In the genomic region with DNA sequence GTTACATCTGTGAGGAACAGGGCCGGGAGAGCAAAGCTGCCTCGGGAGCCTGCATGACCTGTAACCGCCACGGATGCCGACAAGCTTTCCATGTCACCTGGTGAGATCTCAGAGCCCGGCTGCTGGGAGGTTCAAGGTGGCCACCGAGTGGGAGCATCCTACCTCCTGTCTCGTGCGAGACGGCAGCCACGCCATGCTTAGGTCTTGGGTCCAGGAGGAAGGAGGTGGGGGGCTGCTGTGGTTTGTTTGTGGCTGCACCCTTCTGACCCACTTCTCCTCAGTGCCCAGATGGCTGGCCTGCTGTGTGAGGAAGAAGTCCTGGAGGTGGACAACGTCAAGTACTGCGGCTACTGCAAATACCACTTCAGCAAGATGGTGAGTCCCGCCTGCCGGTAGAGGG, we compare ENCODE assay signal across 20 mouse cellular contexts. TPM values are rescaled to one million over a fixed set of nuclear protein-coding genes. Genes with fewer than 3 reads are reported as not detected.
DNase-seq lines count a peak whose midpoint lies in the region; ATAC-seq lines count a peak whose summit lies in the region.
"Had no signal": no experiment of that assay in that cellular context is flagged by ENCODE, and none has a peak within 500 bp of the region (broad histone marks: within the 10 kb centered on the region; RNA-seq: fewer than 3 reads in every experiment).

No protein-coding gene starts in this region.

- 0 out of 2 replicates have a peak overlapping the region, but pooled peaks have one; percentile 10 for H3K9ac ChIP-seq in midbrain, embryonic 16.5 days (ENCODE audit: low read depth, low read length)
- no peak overlapping the region for H3K9ac ChIP-seq in midbrain, embryonic 15.5 days
- H3K9ac ChIP-seq: embryonic facial prominence, embryonic 13.5 days; forebrain, embryonic 15.5 days; heart, embryonic 12.5 days; hindbrain, embryonic 13.5 days had no signal

- H3K27ac ChIP-seq in midbrain, embryonic 16.5 days (ENCODE audit: low read length), result no peak overlapping the region
- no peak overlapping the region for H3K27ac ChIP-seq in midbrain, embryonic 15.5 days
- H3K27ac ChIP-seq: embryonic facial prominence, embryonic 13.5 days; forebrain, embryonic 15.5 days; hindbrain, embryonic 13.5 days; hindbrain, postnatal 0 days had no signal

- no peak for ATAC-seq in midbrain, embryonic 16.5 days
- ATAC-seq in midbrain, embryonic 15.5 days (replicated peaks), result no peak
- no peak for ATAC-seq in frontal cortex, adult (ENCODE audit: low TSS enrichment)
- ATAC-seq: CD4-positive, CD25-positive, alpha-beta regulatory T cell, adult 4 months; forebrain, embryonic 15.5 days; hindbrain, postnatal 0 days had no signal

- peak; percentile 43 for DNase-seq in cerebellum, adult 11-12 months
- no peak for DNase-seq in cerebellum, postnatal 10 days
- DNase-seq in heart, adult 11 months, result peak; percentile 89
- DNase-seq in heart, adult 8-10 months (ENCODE audit: low spot score), result no peak
- DNase-seq: adrenal gland, adult 8-10 months; adrenal gland, postnatal 36 days; B cell, adult 2 months; cerebellum, adult 8-10 months; gastrocnemius, postnatal 25 days; heart, adult 18-20 months; kidney, adult 11 months had no signal

- no peak overlapping the region for H3K4me3 ChIP-seq in midbrain, embryonic 16.5 days (ENCODE audit: low read depth, low read length)
- no peak overlapping the region for H3K4me3 ChIP-seq in midbrain, embryonic 15.5 days
- H3K4me3 ChIP-seq: embryonic facial prominence, embryonic 13.5 days; forebrain, embryonic 15.5 days; heart, embryonic 12.5 days; hindbrain, embryonic 13.5 days had no signal

- no peaks in the 10 kb centered on the region for H3K9me3 ChIP-seq in midbrain, embryonic 16.5 days (replicated peaks; ENCODE audit: control insufficient read depth, low read length, poor library complexity, severe bottlenecking)
- no peaks in the 10 kb centered on the region for H3K9me3 ChIP-seq in midbrain, embryonic 15.5 days
- H3K9me3 ChIP-seq: embryonic facial prominence, embryonic 13.5 days; forebrain, embryonic 15.5 days; heart, embryonic 12.5 days; hindbrain, embryonic 13.5 days had no signal

- H3K36me3 ChIP-seq in midbrain, embryonic 16.5 days (ENCODE audit: control insufficient read depth, insufficient read depth, low read length), result peaks cover 12% of the 10 kb centered on the region; the same call in 1 of the 2 replicates
- peaks cover 16% of the 10 kb centered on the region; the same call in 1 of the 2 replicates for H3K36me3 ChIP-seq in midbrain, embryonic 15.5 days (replicated peaks)

- WGBS in midbrain, embryonic 16.5 days, result 93% methylated on average over 15 of the region's 15 CpGs
- WGBS in midbrain, embryonic 15.5 days, result 95% methylated on average over 15 of the region's 15 CpGs

- H3K4me2 ChIP-seq in midbrain, embryonic 16.5 days (ENCODE audit: low read length), result no peak overlapping the region
- H3K4me2 ChIP-seq in midbrain, embryonic 15.5 days, result no peak overlapping the region
- H3K4me2 ChIP-seq: embryonic facial prominence, embryonic 13.5 days; forebrain, embryonic 15.5 days; heart, embryonic 12.5 days; hindbrain, embryonic 13.5 days had no signal

- peaks cover 20% of the 10 kb centered on the region for H3K4me1 ChIP-seq in midbrain, embryonic 16.5 days (ENCODE audit: control insufficient read depth, insufficient read depth, low read length)
- H3K4me1 ChIP-seq in midbrain, embryonic 15.5 days, result peaks cover 47% of the 10 kb centered on the region

- H3K27me3 ChIP-seq in midbrain, embryonic 16.5 days (ENCODE audit: control insufficient read depth, insufficient read depth, low read depth, low read length), result peaks cover 3% of the 10 kb centered on the region
- H3K27me3 ChIP-seq in midbrain, embryonic 15.5 days (replicated peaks), result peaks cover 7% of the 10 kb centered on the region
- H3K27me3 ChIP-seq: heart, embryonic 12.5 days had no signal

RNA-seq across cellular contexts. Expression of gene Mllt6, which starts 3.6 kb away (rescaled TPM):
- total RNA-seq in heart, adult 8-10 months (2022), result 10 to 100 TPM; 68.8 to 84.0 (median 69.8) TPM
- polyA plus RNA-seq in midbrain, embryonic 16.5 days (2015; fragmentation: Nextera tagmentation; extraction: Ambion mirVana), result 3.3 and 3.5 TPM in 2 replicates
- 3.9 and 4.4 TPM in 2 replicates for polyA plus RNA-seq in midbrain, embryonic 15.5 days (2015; fragmentation: Nextera tagmentation; extraction: Ambion mirVana)

RNA-seq across cellular contexts. Expression of gene Cisd3, which starts 18.8 kb away (rescaled TPM):
- total RNA-seq in heart, adult 8-10 months (2022), result 100 to 1,000 TPM; 133 to 158 (median 141) TPM
- 24.4 and 29.8 TPM in 2 replicates for polyA plus RNA-seq in midbrain, embryonic 16.5 days (2015; fragmentation: Nextera tagmentation; extraction: Ambion mirVana)
- polyA plus RNA-seq in midbrain, embryonic 15.5 days (2015; fragmentation: Nextera tagmentation; extraction: Ambion mirVana), result 21.6 and 26.4 TPM in 2 replicates

RNA-seq across cellular contexts. Expression of gene Pcgf2, which starts 33.5 kb away (rescaled TPM):
- 1 to 10 TPM; 4.6 to 6.3 (median 5.3) TPM for total RNA-seq in heart, adult 8-10 months (2022)
- polyA plus RNA-seq in midbrain, embryonic 16.5 days (2015; fragmentation: Nextera tagmentation; extraction: Ambion mirVana), result 18.2 and 19.1 TPM in 2 replicates
- polyA plus RNA-seq in midbrain, embryonic 15.5 days (2015; fragmentation: Nextera tagmentation; extraction: Ambion mirVana), result 23.1 TPM in 2 replicates

RNA-seq across cellular contexts. Expression of gene Psmb3, which starts 36.4 kb away (rescaled TPM):
- 100 to 1,000 TPM; 145 to 154 (median 150) TPM for total RNA-seq in heart, adult 8-10 months (2022)
- 387 and 401 TPM in 2 replicates for polyA plus RNA-seq in midbrain, embryonic 16.5 days (2015; fragmentation: Nextera tagmentation; extraction: Ambion mirVana)
- polyA plus RNA-seq in midbrain, embryonic 15.5 days (2015; fragmentation: Nextera tagmentation; extraction: Ambion mirVana), result 421 and 431 TPM in 2 replicates

RNA-seq across cellular contexts. Expression of gene Epop, which starts 37.3 kb away (rescaled TPM):
- total RNA-seq in heart, adult 8-10 months (2022), result 1 to 10 TPM in 3 of 4 experiments, under 1 TPM in 1; 0.92 to 1.7 (median 1.2) TPM
- 1.2 and 1.3 TPM in 2 replicates for polyA plus RNA-seq in midbrain, embryonic 16.5 days (2015; fragmentation: Nextera tagmentation; extraction: Ambion mirVana)
- polyA plus RNA-seq in midbrain, embryonic 15.5 days (2015; fragmentation: Nextera tagmentation; extraction: Ambion mirVana), result 1.9 and 2.5 TPM in 2 replicates

Comparison
In these comparisons a context has a peak if more than half of its experiments do, and no peak if none do; other contexts are left out.
1. DNase-seq: peak in cerebellum, adult 11-12 months (single experiment) and heart, adult 11 months (single experiment); none in cerebellum, postnatal 10 days (0 of 2) and heart, adult 8-10 months (single experiment).